Mouse (Mus musculus) midbrain, embryonic 14.5 days (tissue): ENCODE measurements around the gene Rbl2. TPM values are rescaled to one million over a fixed set of nuclear protein-coding genes. Genes with fewer than 3 reads are reported as not detected.

Experiments
- ATAC-seq: fragments of 200-750 bp; cut with Nextera tagmentation; 2 replicates; pipeline ENCODE4 v1.8.0; 2017; ENCODE audit warnings: moderate number of reproducible peaks, moderate library complexity; ENCODE audit not compliant: low FRiP score, low TSS enrichment
- DNase-seq: peaks from one replicate; pipeline ENCODE4 v3.0.0-alpha.2; 2015
- H3K27ac ChIP-seq: fragments of 300-500 bp; sonication (generic); replicated peaks from 2 replicates; pipeline ENCODE4 v1.5.1; 2014; ENCODE audit warnings: mild to moderate bottlenecking, low read depth, low read length, moderate library complexity
- H3K27me3 ChIP-seq: fragments of 300-500 bp; sonication (generic); 2 replicates; pipeline ENCODE4 v1.6.1; 2014; ENCODE audit warnings: low read length, control low read depth, mixed read lengths; ENCODE audit not compliant: control insufficient read depth, insufficient read depth
- H3K36me3 ChIP-seq: fragments of 300-500 bp; sonication (generic); 2 replicates; pipeline ENCODE4 v1.6.1; 2014; ENCODE audit warnings: low read length, control low read depth; ENCODE audit not compliant: control insufficient read depth, insufficient read depth
- H3K4me1 ChIP-seq: fragments of 300-500 bp; sonication (generic); 2 replicates; pipeline ENCODE4 v1.6.1; 2014; ENCODE audit warnings: mild to moderate bottlenecking, antibody characterized with exemption, low read length, control low read depth; ENCODE audit not compliant: control insufficient read depth, insufficient read depth
- H3K4me2 ChIP-seq: fragments of 300-500 bp; sonication (generic); 2 replicates; pipeline ENCODE4 v1.6.1; 2014; ENCODE audit warnings: mild to moderate bottlenecking, low read length, moderate library complexity
- H3K4me3 ChIP-seq: fragments of 300-500 bp; sonication (generic); replicated peaks from 2 replicates; pipeline ENCODE4 v1.5.1; 2014; ENCODE audit warnings: low read depth, low read length
- H3K9ac ChIP-seq: fragments of 300-500 bp; sonication (generic); replicated peaks from 2 replicates; pipeline ENCODE4 v1.6.1; 2014; ENCODE audit warnings: mild to moderate bottlenecking, low read length, moderate library complexity
- H3K9me3 ChIP-seq: fragments of 300-500 bp; sonication (generic); 2 replicates; pipeline ENCODE4 v1.6.1; 2016; ENCODE audit warnings: low read length, control low read depth, mixed read lengths; ENCODE audit not compliant: control insufficient read depth
- WGBS: fragments of 180-500 bp; shearing (Covaris S2); extraction: QIAGEN DNeasy Blood & Tissue Kit; methylation state at CpG from one replicate; pipeline ENCODE4 v1.1.7; 2014; 5-methylcytosine and 5-hydroxymethylcytosine counted together
- polyA plus RNA-seq: library from polyadenylated mRNA; unstranded; fragments of >200 nt; fragmentation: Nextera tagmentation; extraction: Ambion mirVana; gene quantifications from 2 replicates; pipeline ENCODE4 v1.2.1, GENCODE M21; 2014

Rbl2 gene
- polyA plus RNA-seq, 1 experiment from 2014 or later: 23.8 TPM

GRCm38 (mm10) chr8:91159959-91160800, 90.3 kb downstream of the Rbl2 start:
- no peak overlapping the region for H3K9ac ChIP-seq
- H3K27ac ChIP-seq: peak overlapping the region; percentile 28
- no peak for ATAC-seq
- no peak overlapping the region for H3K4me2 ChIP-seq
- 0 out of 2 replicates have a peak, but pooled peaks cover 3% of the 10 kb centered on the region for H3K9me3 ChIP-seq
- H3K36me3 ChIP-seq: no peaks in the 10 kb centered on the region
- no peak overlapping the region for H3K4me3 ChIP-seq
- WGBS: 18% methylated on average over 15 of the region's 15 CpGs
- peaks cover 15% of the 10 kb centered on the region for H3K4me1 ChIP-seq
- no peaks in the 10 kb centered on the region for H3K27me3 ChIP-seq
- DNase-seq: peak; percentile 61

- Histone ChIP-seq H3K9me3 (0 out of 2 replicates have a peak, but pooled peaks cover under 1% of the 10 kb centered on the region), H3K4me1 (peaks cover 16% of the 10 kb centered on the region), H3K27me3 (no peaks in the 10 kb centered on the region), H3K27ac (peak overlapping the region; percentile 34), H3K4me2 (0 out of 2 replicates have a peak overlapping the region, but pooled peaks have one; percentile 40), H3K9ac (no peak overlapping the region), H3K36me3 (no peaks in the 10 kb centered on the region), H3K4me3 (no peak overlapping the region)
- DNase-seq (no peak), ATAC-seq (no peak)
- 77% methylated on average over 6 of the region's 6 CpGs for WGBS
Observed at GRCm38 (mm10) chr8:91170152-91170551, 100.3 kb downstream of the Rbl2 start.

DNA sequence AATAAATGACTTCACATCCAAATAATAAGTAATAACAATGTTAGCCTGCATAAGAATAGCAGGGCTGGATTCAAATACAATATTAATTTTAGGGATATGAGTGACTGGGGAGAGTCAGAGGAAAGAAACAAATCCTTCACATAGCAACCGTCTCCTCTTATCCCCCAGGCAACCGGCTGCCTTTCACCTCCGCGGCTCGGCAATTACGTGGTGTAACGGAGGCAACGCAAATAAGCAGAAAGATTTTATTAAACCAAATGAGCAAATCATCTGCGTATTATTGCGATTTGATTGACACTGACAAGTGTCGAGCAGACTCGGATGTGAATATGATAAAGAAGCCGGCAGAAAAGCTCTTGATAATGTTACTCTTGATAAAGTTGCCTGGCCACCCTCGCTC, 101.1 kb downstream of the Rbl2 start:
- no peak overlapping the region for H3K27ac ChIP-seq
- DNase-seq (peak; percentile 83), ATAC-seq (peak; percentile 58; the same call in 1 of the 2 replicates)
- peaks cover 16% of the 10 kb centered on the region for H3K4me1 ChIP-seq
- H3K9me3 ChIP-seq: no peaks in the 10 kb centered on the region
- H3K9ac ChIP-seq: no peak overlapping the region
- 4% methylated on average over 14 of the region's 14 CpGs for WGBS
- peak overlapping the region; percentile 40 for H3K4me2 ChIP-seq
- no peaks in the 10 kb centered on the region for H3K27me3 ChIP-seq
- no peaks in the 10 kb centered on the region for H3K36me3 ChIP-seq
- peak overlapping the region; percentile 4; the same call in 1 of the 2 replicates for H3K4me3 ChIP-seq

DNA sequence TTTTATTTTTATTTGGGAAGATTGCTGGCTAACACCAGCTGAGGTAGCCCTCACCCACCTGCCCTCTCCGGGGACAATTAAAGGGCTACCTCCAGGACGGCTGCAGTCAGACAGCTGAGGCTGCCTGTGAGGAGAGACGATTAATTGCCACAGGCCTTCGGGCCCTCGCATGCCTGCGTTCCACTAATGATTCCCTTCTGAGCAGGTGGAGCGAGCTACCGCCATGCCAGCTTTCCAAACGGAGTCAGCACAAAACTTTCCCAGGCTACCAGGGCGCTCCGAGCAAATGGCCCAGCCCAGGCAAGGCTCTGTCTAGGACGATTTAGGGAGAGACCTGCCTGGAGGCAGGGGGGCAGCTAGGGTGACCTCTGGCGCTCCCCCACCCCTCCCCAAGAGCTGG, 101.7 kb downstream of the Rbl2 start:
- Histone ChIP-seq H3K4me2 (peak overlapping the region; percentile 40), H3K27me3 (no peaks in the 10 kb centered on the region), H3K9ac (no peak overlapping the region), H3K9me3 (no peaks in the 10 kb centered on the region), H3K27ac (peak overlapping the region; percentile 66), H3K4me1 (peaks cover 16% of the 10 kb centered on the region), H3K36me3 (no peaks in the 10 kb centered on the region), H3K4me3 (no peak overlapping the region)
- peak; percentile 80; the same call in 1 of the 2 replicates for ATAC-seq
- DNase-seq: peak; percentile 68
- 24% methylated on average over 13 of the region's 13 CpGs for WGBS

Other genes with a start within 250 kb of the Rbl2 start
- gene Chd9, start 241.7 kb upstream of the Rbl2 start, polyA plus RNA-seq: 90.8 and 92.9 TPM in 2 replicates
- 131 and 143 TPM in 2 replicates for gene Aktip, start 129.9 kb downstream of the Rbl2 start, polyA plus RNA-seq
- 13.7 and 18.8 TPM in 2 replicates for gene Rpgrip1l, start 243.2 kb downstream of the Rbl2 start, polyA plus RNA-seq
- gene Fto, start 243.5 kb downstream of the Rbl2 start, polyA plus RNA-seq: 105 and 161 TPM in 2 replicates